Mouse (Mus musculus) midbrain, embryonic 15.5 days (tissue): Measurements from ENCODE around the gene Col23a1. TPM values are rescaled to one million over a fixed set of nuclear protein-coding genes. Genes with fewer than 3 reads are reported as not detected.
"Not testable (repeated sequence)": the region's sequence is repeated elsewhere in the genome, so short reads cannot be mapped to it uniquely, and the experiment has no call there.

Experiments
- ATAC-seq: fragments of 200-750 bp; cut with Nextera tagmentation; replicated peaks from 2 replicates; pipeline ENCODE4 v1.8.0; 2017; ENCODE audit warnings: moderate TSS enrichment
- H3K27ac ChIP-seq: fragments of 300-500 bp; sonication (generic); 2 replicates; pipeline ENCODE4 v1.5.1; 2015; ENCODE audit warnings: mild to moderate bottlenecking, inconsistent platforms
- H3K27me3 ChIP-seq: fragments of 300-500 bp; sonication (generic); replicated peaks from 2 replicates; pipeline ENCODE4 v1.6.1; 2015; ENCODE audit warnings: inconsistent platforms
- H3K36me3 ChIP-seq: fragments of 300-500 bp; sonication (generic); replicated peaks from 2 replicates; pipeline ENCODE4 v1.6.1; 2015; ENCODE audit warnings: inconsistent platforms
- H3K4me1 ChIP-seq: fragments of 300-500 bp; sonication (generic); 2 replicates; pipeline ENCODE4 v1.6.1; 2015; ENCODE audit warnings: inconsistent platforms
- H3K4me2 ChIP-seq: fragments of 300-500 bp; sonication (generic); 2 replicates; pipeline ENCODE4 v1.6.1; 2015; ENCODE audit warnings: inconsistent platforms, mild to moderate bottlenecking, moderate library complexity
- H3K4me3 ChIP-seq: fragments of 300-500 bp; sonication (generic); 2 replicates; pipeline ENCODE4 v1.5.1; 2015; ENCODE audit warnings: mild to moderate bottlenecking, inconsistent platforms
- H3K9ac ChIP-seq: fragments of 300-500 bp; sonication (generic); 2 replicates; pipeline ENCODE4 v1.6.1; 2015; ENCODE audit warnings: mild to moderate bottlenecking, inconsistent platforms
- H3K9me3 ChIP-seq: fragments of 300-500 bp; sonication (generic); 2 replicates; pipeline ENCODE4 v1.6.1; 2016; ENCODE audit warnings: inconsistent platforms
- WGBS: fragments of 180-500 bp; shearing (Covaris S2); methylation state at CpG from one replicate; pipeline ENCODE4 v1.1.7; 2015; ENCODE audit warnings: mixed read lengths; 5-methylcytosine and 5-hydroxymethylcytosine counted together
- polyA plus RNA-seq: library from polyadenylated mRNA; unstranded; fragments of >200 nt; fragmentation: Nextera tagmentation; extraction: Ambion mirVana; gene quantifications from 2 replicates; pipeline ENCODE4 v1.2.1, GENCODE M21; 2015

Col23a1 gene
- polyA plus RNA-seq, 1 experiment from 2014 or later = 6.1 TPM

- H3K4me3 ChIP-seq = no peak overlapping the region
- H3K9ac ChIP-seq = no peak overlapping the region
- peaks cover 17% of the 10 kb centered on the region for H3K4me1 ChIP-seq
- no peaks in the 10 kb centered on the region for H3K27me3 ChIP-seq
- ATAC-seq = no peak
- no peak overlapping the region for H3K27ac ChIP-seq
- H3K4me2 ChIP-seq = no peak overlapping the region
- WGBS = 83% methylated on average over 15 of the region's 15 CpGs
- peaks cover 30% of the 10 kb centered on the region for H3K36me3 ChIP-seq
- H3K9me3 ChIP-seq = no peaks in the 10 kb centered on the region
These were observed 340.1 kb downstream of the Col23a1 start for GRCm38 (mm10) chr11:51629651-51630314.

DNA sequence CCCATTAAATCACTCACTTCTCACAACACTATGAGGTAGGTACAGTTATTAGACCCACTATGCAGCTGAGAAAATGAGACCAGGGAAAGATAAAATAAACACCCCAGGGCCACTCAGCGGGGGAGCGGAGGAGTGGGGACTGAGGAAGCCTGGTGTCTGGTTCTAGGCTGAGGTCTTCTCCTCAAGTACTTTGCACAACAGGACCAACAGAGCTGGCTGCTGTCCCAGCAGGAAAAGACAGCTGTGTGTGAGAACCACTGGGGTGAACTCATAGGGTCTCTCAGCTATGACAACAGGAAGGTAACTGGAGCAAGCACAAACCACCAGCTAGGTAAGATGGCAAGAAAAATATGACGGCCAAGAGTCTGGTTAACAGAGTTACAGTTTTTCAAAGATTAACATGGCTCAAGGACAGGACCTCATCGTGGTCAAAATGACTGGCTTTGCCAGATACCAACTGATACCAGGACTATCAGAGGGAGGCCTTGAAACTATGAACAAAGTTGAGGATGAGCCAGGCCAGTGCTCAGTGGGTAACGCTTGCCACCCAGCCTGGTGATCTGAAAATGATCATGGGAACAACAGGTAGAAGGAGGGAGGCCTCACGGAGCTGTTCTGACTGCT, 342.5 kb downstream of the Col23a1 start:
- H3K27ac ChIP-seq = no peak overlapping the region
- WGBS = 91% methylated on average over 6 of the region's 6 CpGs
- no peak overlapping the region for H3K4me2 ChIP-seq
- no peaks in the 10 kb centered on the region for H3K27me3 ChIP-seq
- no peak for ATAC-seq
- no peak overlapping the region for H3K4me3 ChIP-seq
- no peaks in the 10 kb centered on the region for H3K9me3 ChIP-seq
- H3K4me1 ChIP-seq = peaks cover 30% of the 10 kb centered on the region
- H3K36me3 ChIP-seq = peaks cover 13% of the 10 kb centered on the region; the same call in 1 of the 2 replicates
- no peak overlapping the region for H3K9ac ChIP-seq

DNA sequence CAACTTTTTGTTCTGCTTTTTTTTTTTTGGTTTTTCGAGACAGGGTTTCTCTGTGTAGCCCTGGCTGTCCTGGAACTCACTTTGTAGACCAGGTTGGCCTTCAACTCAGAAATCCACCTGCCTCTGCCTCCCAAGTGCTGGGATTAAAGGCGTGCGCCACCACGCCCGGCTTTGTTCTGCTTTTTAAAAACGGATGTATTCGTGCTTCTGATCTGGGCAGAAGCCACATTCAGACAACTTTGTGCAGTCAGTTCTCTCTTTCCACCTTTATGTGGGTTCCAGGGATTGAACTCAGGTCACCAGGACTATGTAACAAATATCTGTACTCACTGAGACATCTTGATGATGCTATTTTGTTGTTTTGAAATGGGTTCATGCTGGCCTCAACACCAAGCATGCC, 343.5 kb downstream of the Col23a1 start:
- ATAC-seq, H3K36me3 ChIP-seq, H3K27ac ChIP-seq, H3K9ac ChIP-seq, H3K9me3 ChIP-seq, H3K4me3 ChIP-seq, H3K4me2 ChIP-seq, H3K27me3 ChIP-seq: not testable (repeated sequence)
- WGBS = 95% methylated on average over 7 of the region's 7 CpGs
- H3K4me1 ChIP-seq = peaks cover 35% of the 10 kb centered on the region

Other genes starting within 250 kb of the Col23a1 start
- gene Olfr1375, start 241.8 kb upstream of the Col23a1 start, polyA plus RNA-seq = not detected in 2 replicates
- 14.8 and 15.1 TPM in 2 replicates for gene Zfp354a, start 230.7 kb upstream of the Col23a1 start, polyA plus RNA-seq
- not detected in 2 replicates for gene Gm12569, start 69.4 kb upstream of the Col23a1 start, polyA plus RNA-seq
- gene Clk4, start 28.2 kb upstream of the Col23a1 start, polyA plus RNA-seq = 135 and 146 TPM in 2 replicates
- gene BC049762, start 26.9 kb upstream of the Col23a1 start, polyA plus RNA-seq = 0.47 and 0.54 TPM in 2 replicates